Mouse (Mus musculus) 416B (cell line): ENCODE data around the gene Ppp1r9b.

Experiments
- DNase-seq: peaks from one replicate; pipeline ENCODE4 v3.0.0; 2011; ENCODE audit warnings: low read depth

Gene Ppp1r9b

DNA sequence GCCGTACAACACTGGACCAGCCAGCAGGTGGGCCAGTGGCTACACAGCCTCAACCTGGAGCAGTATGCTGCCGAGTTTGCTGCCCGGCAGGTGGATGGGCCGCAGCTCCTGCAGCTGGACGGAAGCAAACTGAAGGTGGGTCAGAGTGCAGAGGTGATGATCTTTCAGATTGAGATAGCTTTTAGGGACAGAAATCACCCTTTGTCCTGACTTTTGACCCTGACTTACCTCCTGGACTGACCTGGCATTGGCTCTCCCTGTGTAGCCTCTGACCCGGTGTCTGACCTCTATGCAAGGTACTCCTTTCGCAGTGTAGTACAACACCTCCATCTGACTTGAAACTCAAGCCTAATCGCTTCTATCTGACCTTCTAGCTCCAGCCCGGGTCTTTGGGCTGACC is 32.6 kb downstream of the Ppp1r9b start:
- DNase-seq = no peak

DNA sequence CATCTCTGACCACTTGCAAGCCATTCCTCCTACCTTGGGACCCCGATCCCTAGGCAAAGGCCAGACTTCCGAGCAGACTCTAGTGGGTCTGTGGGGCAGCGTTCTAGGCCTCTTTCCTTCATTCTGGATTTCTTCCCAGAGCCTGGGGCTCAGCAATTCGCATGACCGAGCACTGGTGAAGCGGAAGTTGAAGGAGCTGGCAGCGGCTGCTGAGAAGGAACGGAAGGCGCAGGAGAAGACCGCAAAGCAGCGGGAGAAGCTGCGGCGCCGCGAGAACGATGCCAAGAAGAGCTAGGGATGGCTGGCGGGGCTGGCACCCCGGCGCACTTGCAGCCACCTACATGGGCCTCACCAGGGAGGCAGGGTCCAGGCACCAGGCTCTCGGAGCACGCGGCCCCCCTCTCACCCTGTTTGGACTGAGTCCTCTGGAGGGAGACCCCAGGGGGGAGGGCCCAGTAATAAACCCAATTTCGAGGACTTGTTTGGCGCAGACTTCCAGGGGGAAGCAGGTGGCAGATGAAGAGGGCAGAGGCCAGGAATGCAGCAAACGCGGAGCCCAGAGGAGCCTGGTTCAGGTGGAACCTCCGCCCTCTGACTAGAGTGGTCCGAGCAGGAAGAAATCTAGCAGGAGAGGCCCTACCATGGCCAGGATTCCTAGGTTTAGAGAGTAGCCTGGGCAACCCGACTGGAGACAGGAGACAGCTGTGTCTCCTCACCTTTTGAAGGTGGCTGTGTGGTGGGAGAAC is 33.8 kb downstream of the Ppp1r9b start:
- no peak for DNase-seq

- DNase-seq = no peak
These were observed 34.6 kb downstream of the Ppp1r9b start for GRCm38 (mm10) chr11:95025227-95026012.

- no peak for DNase-seq
These were observed 35.3 kb downstream of the Ppp1r9b start for GRCm38 (mm10) chr11:95026090-95026542.

DNA sequence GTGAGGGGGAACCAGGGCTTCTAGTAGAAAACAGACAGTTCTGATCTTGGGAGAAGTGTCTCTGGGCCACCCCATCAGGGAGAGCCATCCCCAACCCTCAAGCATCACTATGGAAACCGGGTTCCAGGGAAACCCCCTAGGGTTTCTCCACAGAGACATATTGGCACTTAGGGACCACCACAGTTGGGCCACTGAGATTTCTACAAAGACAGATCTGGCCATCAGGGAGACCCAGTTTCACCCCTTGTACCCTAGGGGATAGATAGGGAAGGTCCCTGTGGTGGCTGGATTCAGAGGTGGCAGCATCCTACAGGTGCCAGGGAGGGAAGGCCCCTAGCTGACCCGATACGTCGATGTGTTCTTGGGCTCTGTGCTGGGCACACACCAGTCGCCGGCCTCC is 36.0 kb downstream of the Ppp1r9b start:
- DNase-seq = no peak

GRCm38 (mm10) chr11:95027850-95028470 is 37.1 kb downstream of the Ppp1r9b start:
- no peak for DNase-seq

DNA sequence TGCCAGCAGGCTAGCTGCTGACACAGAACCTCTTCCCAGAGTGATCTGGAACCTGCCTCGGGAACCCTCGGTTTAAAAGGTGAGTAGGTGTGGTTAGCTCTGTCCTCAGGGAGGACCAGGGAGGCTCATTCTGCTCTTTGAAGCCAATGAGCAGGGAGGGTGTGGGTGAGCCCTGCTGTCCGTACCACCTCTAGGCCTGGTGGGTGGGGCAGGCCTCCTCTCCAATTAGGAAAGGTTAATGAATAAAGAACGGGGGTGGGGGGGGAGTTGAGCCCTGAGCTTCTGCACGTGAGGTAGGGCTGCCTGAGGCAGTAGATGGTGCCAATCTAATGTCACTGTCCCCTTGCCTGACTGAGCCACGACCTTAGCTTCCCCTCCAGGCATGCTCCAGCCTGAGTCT is 42.1 kb downstream of the Ppp1r9b start:
- DNase-seq = no peak

- DNase-seq = no peak
These were observed 42.8 kb downstream of the Ppp1r9b start for GRCm38 (mm10) chr11:95033617-95034016.

DNA sequence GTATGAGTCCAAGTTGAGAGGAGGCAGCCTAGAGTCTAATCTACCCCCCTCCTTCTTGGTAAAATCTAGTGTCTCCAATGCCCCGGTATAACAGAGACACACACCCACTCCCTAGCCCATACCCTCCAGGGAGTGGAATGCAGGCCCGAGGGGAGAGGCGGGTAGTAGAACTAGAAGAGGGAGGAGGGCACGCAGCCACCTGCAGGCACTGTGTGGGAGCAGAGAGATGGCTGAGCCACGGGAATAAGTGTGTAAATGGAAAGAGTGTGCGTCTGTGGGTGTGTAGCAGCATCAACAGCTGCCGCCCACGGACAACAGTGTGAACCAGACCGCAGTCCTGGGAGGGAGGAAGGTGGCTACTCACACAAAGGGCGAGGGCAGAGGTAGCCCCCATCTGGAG is 44.1 kb downstream of the Ppp1r9b start:
- no peak for DNase-seq

GRCm38 (mm10) chr11:95036521-95036920 is 45.7 kb downstream of the Ppp1r9b start:
- no peak for DNase-seq

DNA sequence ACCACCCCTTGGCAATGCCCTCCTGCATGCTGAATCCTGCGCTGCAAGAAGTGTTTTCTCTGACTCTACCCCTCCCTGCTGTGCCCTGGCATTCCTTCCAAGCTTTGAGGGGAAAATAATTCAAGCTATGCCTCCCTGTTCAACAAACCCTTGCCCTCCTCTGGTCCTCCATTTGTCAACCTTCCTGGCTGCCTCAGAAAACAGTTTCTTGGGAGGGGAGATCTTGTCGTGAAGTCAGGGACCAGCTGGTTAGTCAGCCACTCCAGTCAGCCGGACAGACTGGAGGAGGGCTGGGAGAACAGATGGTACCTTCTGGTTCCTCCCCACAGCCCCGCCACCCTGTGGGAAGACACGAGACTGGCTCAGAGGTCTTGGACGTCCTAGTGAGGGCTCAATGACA is 46.5 kb downstream of the Ppp1r9b start:
- DNase-seq = no peak

DNA sequence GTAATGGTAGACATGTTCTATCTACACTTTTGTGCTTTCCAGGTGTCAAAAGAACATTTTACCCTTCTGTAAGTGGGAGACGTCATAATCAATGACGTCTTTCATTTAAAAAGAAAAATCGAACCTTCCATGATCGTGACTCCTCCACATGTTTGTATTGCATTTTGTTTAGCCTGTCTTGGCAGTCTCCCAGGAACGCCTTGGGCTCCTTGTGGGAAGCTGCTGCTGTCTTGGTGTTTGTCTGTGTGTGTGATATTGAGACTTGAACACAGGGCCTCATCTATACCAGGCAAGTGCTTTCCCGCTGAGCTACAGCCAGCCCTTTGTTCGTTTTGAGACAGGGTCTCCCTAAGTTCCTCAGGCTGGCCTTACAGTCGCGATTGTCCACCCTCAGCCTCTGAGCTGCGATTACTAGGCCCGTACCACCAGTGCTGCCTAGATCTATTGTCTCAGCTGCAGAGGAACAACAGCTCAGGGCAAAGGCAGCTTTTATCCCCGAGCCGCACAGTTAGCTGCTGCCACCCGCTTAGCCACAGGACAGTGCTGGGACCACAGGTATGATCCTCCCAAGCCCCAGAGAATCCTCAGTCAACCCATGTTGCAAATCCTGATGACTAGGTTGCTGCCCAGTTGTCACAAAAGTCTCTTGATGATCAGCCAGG is 47.5 kb downstream of the Ppp1r9b start:
- DNase-seq = no peak

DNA sequence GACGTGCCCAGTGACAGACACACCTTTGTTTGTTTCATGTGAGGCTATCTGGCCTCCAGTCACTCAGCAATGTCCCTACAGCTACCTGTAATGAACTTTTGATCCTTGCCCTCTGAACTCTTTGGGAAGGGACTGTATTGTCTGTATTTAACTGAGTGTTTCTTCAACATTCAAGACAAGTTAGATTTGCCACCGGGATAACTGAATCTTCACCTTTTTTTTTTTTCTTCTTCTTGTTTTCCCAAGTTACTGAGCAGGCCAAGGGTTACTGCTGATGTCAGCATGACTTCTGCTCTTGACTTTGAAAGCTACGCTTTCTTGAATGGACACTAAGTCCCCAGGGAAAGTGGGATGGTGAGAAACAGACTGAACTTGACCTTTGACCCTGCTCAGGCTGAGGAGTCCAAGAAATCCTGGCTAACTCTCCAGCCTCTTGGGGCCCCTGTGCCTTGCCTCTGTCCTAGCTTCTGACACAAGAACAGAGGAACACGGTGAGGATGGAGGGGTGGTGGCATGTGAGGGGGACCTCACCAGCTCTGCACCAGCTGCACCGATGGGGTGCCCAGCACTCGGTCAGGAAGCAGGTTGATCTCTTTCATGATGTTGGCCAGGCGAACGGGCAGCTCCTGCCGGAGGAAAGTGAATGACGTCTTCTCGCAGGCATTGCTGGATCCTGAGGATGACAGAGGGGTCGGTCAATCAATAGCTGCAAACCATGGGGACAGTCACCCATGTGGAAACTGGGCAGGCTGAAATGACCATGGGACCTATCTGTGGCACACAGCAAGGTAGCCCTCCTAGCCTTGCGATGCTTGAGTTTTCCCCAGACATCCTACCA is 48.2 kb downstream of the Ppp1r9b start:
- no peak for DNase-seq

GRCm38 (mm10) chr11:95039766-95040165 is 48.9 kb downstream of the Ppp1r9b start:
- no peak for DNase-seq

DNA sequence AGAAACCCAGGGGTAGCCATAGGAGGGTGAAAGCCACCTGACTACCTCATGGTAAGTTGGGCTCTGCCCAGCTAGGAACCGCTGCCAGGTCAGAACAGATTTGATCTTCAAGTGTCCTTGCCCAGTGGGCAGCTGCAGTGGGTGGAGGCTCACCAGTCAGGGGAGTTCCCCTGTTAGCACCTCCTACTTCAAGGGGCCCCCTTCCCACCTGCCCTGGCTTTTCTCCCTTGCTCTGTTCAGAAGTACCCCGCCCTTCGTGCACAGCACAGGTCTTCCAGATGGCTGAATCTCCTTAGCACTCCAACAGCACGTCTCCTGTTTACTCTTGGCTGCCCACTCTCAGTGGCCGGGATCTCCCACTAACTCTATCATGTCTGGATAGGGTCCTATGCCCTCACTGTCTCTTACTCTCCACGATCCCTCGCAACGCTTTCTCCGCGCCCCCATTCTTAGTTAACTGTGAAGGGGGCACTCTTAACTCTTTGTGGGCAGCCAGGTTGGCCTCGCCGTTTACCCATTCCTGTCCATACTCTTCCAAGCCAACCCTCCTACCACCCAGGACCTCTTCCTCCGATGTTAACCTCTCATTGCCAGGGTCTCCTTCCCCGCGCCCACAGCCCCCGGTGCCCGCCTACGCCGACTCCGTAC is 49.8 kb downstream of the Ppp1r9b start:
- no peak for DNase-seq

- no peak for DNase-seq
These were observed 50.3 kb downstream of the Ppp1r9b start, which contains the start of gene Pdk2 for GRCm38 (mm10) chr11:95041139-95041609. Gene Pdk2 (minus strand): TSS chr11:95041354.

DNA sequence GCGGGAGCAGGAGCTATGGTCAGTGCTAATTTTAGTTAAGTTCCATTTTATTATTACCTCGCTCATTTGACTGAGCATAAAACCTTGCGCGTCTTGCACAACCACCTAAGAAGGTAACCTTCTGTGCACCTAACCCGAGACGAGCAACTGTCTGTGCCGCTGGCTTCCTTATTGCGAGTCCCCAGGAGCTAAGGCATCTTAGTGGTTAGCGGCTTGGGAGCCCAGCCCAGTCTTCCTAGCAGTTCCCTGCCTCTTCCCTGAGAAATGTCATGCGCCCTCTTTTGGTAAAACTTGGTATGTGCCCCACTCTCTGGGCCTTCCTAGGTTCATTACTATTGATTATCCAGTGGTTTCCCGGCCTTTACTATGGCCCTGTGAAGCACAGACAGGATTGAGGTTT is 51.3 kb downstream of the Ppp1r9b start:
- DNase-seq = peak; percentile 47

- no peak for DNase-seq
These were observed 52.2 kb downstream of the Ppp1r9b start for GRCm38 (mm10) chr11:95043060-95043459.

DNA sequence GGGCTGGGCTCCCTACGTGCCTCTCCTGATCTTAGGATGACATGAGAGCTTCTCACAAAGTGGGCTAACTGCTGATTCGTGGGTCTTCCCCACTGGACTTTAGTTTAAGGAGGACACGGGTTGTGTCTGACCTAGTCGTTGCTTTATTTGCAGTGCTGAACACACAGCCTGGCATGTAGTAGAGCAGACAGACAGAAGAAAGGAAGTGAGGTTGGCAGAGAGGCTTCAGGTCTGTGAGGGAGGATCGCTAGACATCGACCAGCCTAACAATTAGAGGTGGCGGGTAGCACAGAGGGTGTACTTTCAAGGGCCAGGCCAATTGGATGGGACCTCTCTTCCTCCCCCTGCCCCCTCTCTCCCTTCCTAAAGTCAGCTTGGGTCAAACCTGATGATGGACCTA is 52.8 kb downstream of the Ppp1r9b start:
- DNase-seq = no peak

DNA sequence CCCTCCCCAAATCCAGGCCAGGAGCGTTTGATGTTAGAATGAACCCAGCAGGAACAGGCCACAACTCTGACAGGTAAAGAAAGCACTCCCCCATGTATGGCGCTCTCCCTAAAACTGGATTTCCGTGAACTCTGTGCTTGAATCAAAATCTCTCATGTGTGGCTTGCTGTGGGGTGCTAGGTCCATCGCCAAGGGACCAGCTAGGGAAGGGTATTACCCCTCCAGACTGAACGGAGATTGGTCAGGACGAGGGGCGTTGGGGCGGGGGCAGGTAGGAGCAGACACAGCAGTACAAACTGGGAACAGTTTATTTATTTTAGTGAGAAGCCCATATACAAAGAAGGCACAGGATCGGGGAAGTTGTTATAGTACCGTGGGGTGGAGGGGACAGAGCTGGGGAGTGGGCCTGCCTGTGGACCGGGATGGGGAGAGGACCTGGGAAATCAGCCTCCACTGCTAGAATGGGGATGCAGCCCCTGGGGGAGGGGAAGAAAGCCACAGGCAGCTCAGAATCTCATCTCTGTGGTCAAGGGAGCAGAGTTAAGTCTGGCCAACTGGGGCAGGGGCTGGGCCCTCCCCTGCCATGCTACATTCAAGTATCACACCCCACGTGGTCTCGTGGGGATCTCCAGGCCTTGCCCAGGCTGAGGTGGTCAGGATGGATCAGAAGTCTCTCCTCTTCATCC is 53.5 kb downstream of the Ppp1r9b start:
- no peak for DNase-seq
